ENCODE assay signal across 9 mouse cellular contexts in the genomic region with DNA sequence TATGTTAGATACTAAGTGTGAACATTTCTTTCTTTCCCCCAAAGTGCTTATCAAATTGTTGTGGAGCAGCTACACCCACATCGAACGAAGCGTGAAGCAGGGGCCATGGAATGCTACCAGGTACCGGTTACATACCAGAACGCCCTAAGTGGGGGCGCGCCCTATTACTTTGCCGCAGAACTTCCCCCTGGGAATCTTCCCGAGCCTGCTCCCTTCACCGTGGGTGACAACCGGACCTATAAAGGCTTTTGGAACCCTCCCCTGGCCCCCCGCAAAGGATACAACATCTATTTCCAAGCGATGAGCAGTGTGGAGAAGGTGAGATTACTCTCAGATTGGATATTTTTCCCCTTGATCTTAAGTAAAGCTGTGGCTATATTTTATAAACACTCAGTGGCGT.
A peak's percentile ranks its signal among the peaks of the same experiment; 100 is the strongest.
DNase-seq lines count a peak whose midpoint lies in the region; ATAC-seq and TF ChIP-seq lines count a peak whose summit lies in the region.
"Had no signal": no experiment of that assay in that cellular context is flagged by ENCODE, and none has a peak within 500 bp of the region (broad histone marks: within the 10 kb centered on the region; RNA-seq: fewer than 3 reads in every experiment).

No protein-coding gene starts in this region.

- no peak for TF ChIP-seq CTCF in liver, postnatal 0 days (IDR thresholded peaks at IDR 0.05; ENCODE audit: low read depth)

- H3K27me3 ChIP-seq in hindbrain, embryonic 10.5 days (ENCODE audit: insufficient read depth, poor library complexity, severe bottlenecking) = no peaks in the 10 kb centered on the region
- no peaks in the 10 kb centered on the region for H3K27me3 ChIP-seq in midbrain, embryonic 13.5 days
- H3K27me3 ChIP-seq in liver, postnatal 0 days (ENCODE audit: insufficient read depth, low read length) = no peaks in the 10 kb centered on the region

- peak overlapping the region; percentile 54 for H3K4me2 ChIP-seq in midbrain, embryonic 13.5 days (replicated peaks)
- H3K4me2 ChIP-seq in liver, postnatal 0 days (ENCODE audit: low read depth, low read length) = no peak overlapping the region

- peak overlapping the region; percentile 83 for H3K27ac ChIP-seq in hindbrain, embryonic 10.5 days
- H3K27ac ChIP-seq in midbrain, embryonic 13.5 days = 0 out of 2 replicates have a peak overlapping the region, but pooled peaks have one; percentile 52
- H3K27ac ChIP-seq in liver, postnatal 0 days (ENCODE audit: low read depth) = no peak overlapping the region

- TF ChIP-seq EP300 in liver, postnatal 0 days (IDR thresholded peaks at IDR 0.05; ENCODE audit: low read depth) = no peak

- H3K4me3 ChIP-seq in hindbrain, embryonic 10.5 days = peak overlapping the region; percentile 34
- H3K4me3 ChIP-seq in midbrain, embryonic 13.5 days (replicated peaks) = peak overlapping the region; percentile 24
- H3K4me3 ChIP-seq in liver, postnatal 0 days (ENCODE audit: low read depth, low read length) = no peak overlapping the region

- H3K9me3 ChIP-seq in hindbrain, embryonic 10.5 days = no peaks in the 10 kb centered on the region
- H3K9me3 ChIP-seq in midbrain, embryonic 13.5 days = no peaks in the 10 kb centered on the region
- H3K9me3 ChIP-seq in liver, postnatal 0 days (ENCODE audit: low read length) = no peaks in the 10 kb centered on the region

- peaks cover 31% of the 10 kb centered on the region for H3K4me1 ChIP-seq in hindbrain, embryonic 10.5 days (replicated peaks)
- peaks cover 22% of the 10 kb centered on the region for H3K4me1 ChIP-seq in midbrain, embryonic 13.5 days (replicated peaks)
- no peaks in the 10 kb centered on the region for H3K4me1 ChIP-seq in liver, postnatal 0 days (ENCODE audit: insufficient read depth)

- WGBS in hindbrain, embryonic 10.5 days = 23% methylated on average over 14 of the region's 14 CpGs
- WGBS in midbrain, embryonic 13.5 days = 11% methylated on average over 14 of the region's 14 CpGs
- 74% methylated on average over 14 of the region's 14 CpGs for WGBS in liver, postnatal 0 days (ENCODE audit: insufficient replicate concordance)

- peak; percentile 20 for DNase-seq in left cerebral cortex, postnatal 4 days
- no peak for DNase-seq in left cerebral cortex, adult 18-20 months (ENCODE audit: low spot score in 2 of 2)
- DNase-seq in cerebellum, postnatal 36 days = peak; percentile 6 to 16
- peak; percentile 12 for DNase-seq in hindbrain, embryonic 10.5 days (ENCODE audit: low spot score)
- DNase-seq in liver, postnatal 0 days = no peak
- no peak for DNase-seq in testis, postnatal 10 days (ENCODE audit: low spot score)
- no peak for DNase-seq in frontal cortex, adult 2 months (ENCODE audit: extremely low spot score in 1 of 2, low spot score in 1 of 2)
- DNase-seq: thymus, adult 2 months had no signal

- peak; percentile 48 for ATAC-seq in midbrain, embryonic 13.5 days
- no peak for ATAC-seq in liver, postnatal 0 days

- H3K36me3 ChIP-seq in hindbrain, embryonic 10.5 days = no peaks in the 10 kb centered on the region
- H3K36me3 ChIP-seq in midbrain, embryonic 13.5 days = no peaks in the 10 kb centered on the region
- no peaks in the 10 kb centered on the region for H3K36me3 ChIP-seq in liver, postnatal 0 days (replicated peaks; ENCODE audit: insufficient read depth, low read length)

- no peak overlapping the region for H3K9ac ChIP-seq in midbrain, embryonic 13.5 days (replicated peaks)
- H3K9ac ChIP-seq in liver, postnatal 0 days (replicated peaks) = no peak overlapping the region

- intact Hi-C loops in left cerebral cortex, postnatal 4 days (cut with DNase I) = no loop called here

Comparison
In these comparisons a context has a peak if more than half of its experiments do, and no peak if none do; other contexts are left out.
1. DNase-seq: peak in left cerebral cortex, postnatal 4 days (single experiment), cerebellum, postnatal 36 days (2 of 2) and hindbrain, embryonic 10.5 days (single experiment); none in left cerebral cortex, adult 18-20 months (0 of 2), liver, postnatal 0 days (single experiment), testis, postnatal 10 days (single experiment) and frontal cortex, adult 2 months (0 of 2).